ENCODE assay signal across 28 mouse cellular contexts in the genomic region with DNA sequence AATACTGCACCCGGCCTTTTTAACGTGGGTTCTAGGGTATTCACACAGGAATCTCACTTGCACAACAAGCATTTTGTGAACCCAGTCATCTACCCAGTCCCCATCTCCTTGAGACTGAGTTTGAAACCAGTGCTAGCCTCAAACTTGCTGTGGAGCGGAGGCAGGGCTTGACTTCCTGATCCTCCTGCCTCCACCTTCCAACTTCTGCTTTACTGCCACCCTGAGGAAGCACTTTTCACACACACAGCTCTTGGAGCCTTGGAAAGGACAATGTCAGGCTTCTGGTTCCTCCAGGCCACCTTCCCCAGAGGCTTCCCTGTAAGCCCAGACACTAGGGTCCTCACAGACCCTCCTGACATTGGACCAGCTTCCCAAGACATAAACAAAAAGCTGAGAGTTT. TPM values are rescaled to one million over a fixed set of nuclear protein-coding genes. Genes with fewer than 3 reads are reported as not detected.
DNase-seq lines count a peak whose midpoint lies in the region; ATAC-seq and TF ChIP-seq lines count a peak whose summit lies in the region.
"Had no signal": no experiment of that assay in that cellular context is flagged by ENCODE, and none has a peak within 500 bp of the region (broad histone marks: within the 10 kb centered on the region; RNA-seq: fewer than 3 reads in every experiment).

No protein-coding gene starts in this region.

- no peak for TF ChIP-seq EP300 in heart, adult 2 months (IDR thresholded peaks at IDR 0.05; ENCODE audit: insufficient read depth, low read depth, low read length)

- TF ChIP-seq POLR2A in kidney, adult 2 months (IDR thresholded peaks at IDR 0.05; ENCODE audit: low read depth, low read length): no peak
- no peak for TF ChIP-seq POLR2A in bone marrow macrophage, adult 2 months (IDR thresholded peaks at IDR 0.05; ENCODE audit: borderline replicate concordance, low read depth, low read length)
- no peak for TF ChIP-seq POLR2A in heart, adult 2 months (IDR thresholded peaks at IDR 0.05; ENCODE audit: insufficient read depth, low read depth, low read length)

- no peaks in the 10 kb centered on the region for H3K4me1 ChIP-seq in kidney, adult 2 months (ENCODE audit: control insufficient read depth, insufficient read depth, low read length)
- H3K4me1 ChIP-seq in bone marrow macrophage, adult 2 months (ENCODE audit: control insufficient read depth, insufficient read depth, low read length): peaks cover 28% of the 10 kb centered on the region
- no peaks in the 10 kb centered on the region for H3K4me1 ChIP-seq in heart, adult 2 months (ENCODE audit: control insufficient read depth, insufficient read depth, low read length)
- H3K4me1 ChIP-seq: hindbrain, embryonic 12.5 days had no signal

- no peak for DNase-seq in kidney, adult 2 months
- no peak for DNase-seq in kidney, adult 8-10 months
- peak; percentile 37 for DNase-seq in 416B (ENCODE audit: low read depth)
- DNase-seq in heart, adult 2 months: no peak
- no peak for DNase-seq in gastrocnemius, postnatal 36 days
- DNase-seq: adrenal gland, adult 2 months; cerebellum, adult 8-10 months; heart, adult 18-20 months; kidney, postnatal 25 days; lung, adult 18-20 months; right cerebral cortex, adult 18-20 months had no signal

- TF ChIP-seq CTCF in kidney, adult 2 months (conservative IDR thresholded peaks at IDR 0.05; ENCODE audit: insufficient read depth, insufficient read length, low read depth, low read length): peak; percentile 41
- no peak for TF ChIP-seq CTCF in bone marrow macrophage, adult 2 months (IDR thresholded peaks at IDR 0.05; ENCODE audit: low read depth, low read length)
- no peak for TF ChIP-seq CTCF in heart, adult 2 months (IDR thresholded peaks at IDR 0.05)

- H3K9ac ChIP-seq in heart, adult 2 months (ENCODE audit: low read depth, low read length): no peak overlapping the region
- H3K9ac ChIP-seq: embryonic facial prominence, embryonic 15.5 days; forebrain, embryonic 12.5 days; hindbrain, embryonic 12.5 days; limb, embryonic 13.5 days had no signal

- no peak overlapping the region for H3K4me3 ChIP-seq in kidney, adult 2 months (ENCODE audit: insufficient read depth, low read depth, low read length)
- H3K4me3 ChIP-seq in bone marrow macrophage, adult 2 months (ENCODE audit: insufficient read depth, low read length): no peak overlapping the region
- H3K4me3 ChIP-seq in heart, adult 2 months: no peak overlapping the region
- H3K4me3 ChIP-seq: embryonic facial prominence, embryonic 15.5 days; forebrain, embryonic 12.5 days; hindbrain, embryonic 12.5 days; limb, embryonic 13.5 days had no signal

- no peaks in the 10 kb centered on the region for H3K36me3 ChIP-seq in kidney, adult 2 months (ENCODE audit: control insufficient read depth, insufficient read depth, low read length)
- H3K36me3 ChIP-seq in heart, adult 2 months (ENCODE audit: control insufficient read depth, insufficient read depth, low read length): no peaks in the 10 kb centered on the region
- H3K36me3 ChIP-seq: embryonic facial prominence, embryonic 15.5 days; forebrain, embryonic 12.5 days; hindbrain, embryonic 12.5 days; limb, embryonic 13.5 days had no signal

- H3K27ac ChIP-seq in kidney, adult 2 months (ENCODE audit: insufficient read depth, low read depth, low read length): no peak overlapping the region
- H3K27ac ChIP-seq in bone marrow macrophage, adult 2 months (ENCODE audit: insufficient read depth, low read depth, low read length): peak overlapping the region; percentile 26; the same call in 1 of the 2 replicates
- H3K27ac ChIP-seq in heart, adult 2 months: no peak overlapping the region
- H3K27ac ChIP-seq: embryonic facial prominence, embryonic 15.5 days; forebrain, embryonic 12.5 days; hindbrain, embryonic 12.5 days had no signal

- WGBS in kidney, adult 2 months: 61% methylated on average over 3 of the region's 3 CpGs
- WGBS in heart, adult 2 months: 73% methylated on average over 3 of the region's 3 CpGs

- no peaks in the 10 kb centered on the region for H3K27me3 ChIP-seq in kidney, adult 2 months (replicated peaks; ENCODE audit: control insufficient read depth, insufficient read depth, low read length)
- H3K27me3 ChIP-seq in heart, adult 2 months (ENCODE audit: control insufficient read depth, insufficient read depth, low read length): no peaks in the 10 kb centered on the region
- H3K27me3 ChIP-seq: embryonic facial prominence, embryonic 15.5 days had no signal

- intact Hi-C loops in heart, adult 2 months (cut with DNase I): no loop called here
- intact Hi-C loops in gastrocnemius, postnatal 36 days (cut with DNase I): no loop called here

- no peaks in the 10 kb centered on the region for H3K79me2 ChIP-seq in heart, adult 2 months (replicated peaks; ENCODE audit: control insufficient read depth, insufficient read depth, low read length)

- peak; percentile 62; the same call in 1 of the 2 replicates for ATAC-seq in megakaryocyte, adult 5-6 weeks (ENCODE audit: poor library complexity, severe bottlenecking)
- ATAC-seq in erythroid progenitor cell, adult 5-6 weeks (replicated peaks; ENCODE audit: low FRiP score, poor library complexity, severe bottlenecking): no peak
- ATAC-seq: intestine, embryonic 16.5 days; midbrain, embryonic 16.5 days had no signal

RNA-seq across cellular contexts. Expression of gene Gm20547, which starts 1.5 kb away (rescaled TPM):
- 0.05 TPM in 1 of 2 replicates, not detected in the other for polyA plus RNA-seq in kidney, adult 2 months (2012; rRNA removed)
- polyA plus RNA-seq in bone marrow macrophage, adult 2 months (2012; ENCODE audit: insufficient read depth, insufficient read length, missing spikeins): 0.27 TPM in 1 of 2 replicates, not detected in the other
- not detected in 2 replicates for total RNA-seq in megakaryocyte, adult 5-6 weeks (2015)
- total RNA-seq in megakaryocyte, adult 5-6 weeks (2017): 0.41 TPM in 1 of 2 replicates, not detected in the other
- total RNA-seq in erythroid progenitor cell, adult 5-6 weeks (2015; ENCODE audit: low replicate concordance): not detected in 2 replicates
- not detected in 2 replicates for total RNA-seq in erythroid progenitor cell, adult 5-6 weeks (2017; ENCODE audit: low replicate concordance)
- total RNA-seq in heart, adult 2 months (2021): not detected
- not detected in 2 replicates for polyA plus RNA-seq in heart, adult 2 months (2012; rRNA removed)
- under 1 TPM in 1 of 2 experiments, not detected in 1; 0.20 TPM for total RNA-seq in gastrocnemius, postnatal 36 days (2021)
- total RNA-seq: adrenal gland, adult 2 months; gastrocnemius, adult 18-20 months; heart, adult 18-20 months; layer of hippocampus, postnatal 14 days; left cerebral cortex, postnatal 10 days had no signal
- polyA plus RNA-seq: C2C12; embryonic facial prominence, embryonic 15.5 days; forebrain, embryonic 12.5 days; heart, embryonic 16.5 days; intestine, embryonic 16.5 days; limb, embryonic 13.5 days; midbrain, embryonic 16.5 days; neural tube, embryonic 11.5 days; small intestine, adult 2 months; thymus, postnatal 0 days had no signal

RNA-seq across cellular contexts. Expression of gene Zbtb12, which starts 4.0 kb away (rescaled TPM):
- polyA plus RNA-seq in kidney, adult 2 months (2012; rRNA removed): 9.4 and 10.8 TPM in 2 replicates
- 4.0 and 4.6 TPM in 2 replicates for polyA plus RNA-seq in bone marrow macrophage, adult 2 months (2012; ENCODE audit: insufficient read depth, insufficient read length, missing spikeins)
- total RNA-seq in megakaryocyte, adult 5-6 weeks (2015): 0.78 and 1.1 TPM in 2 replicates
- 0.98 and 1.0 TPM in 2 replicates for total RNA-seq in megakaryocyte, adult 5-6 weeks (2017)
- total RNA-seq in erythroid progenitor cell, adult 5-6 weeks (2015; ENCODE audit: low replicate concordance): not detected in 2 replicates
- 1.0 TPM in 1 of 2 replicates, not detected in the other for total RNA-seq in erythroid progenitor cell, adult 5-6 weeks (2017; ENCODE audit: low replicate concordance)
- 1 to 10 TPM; 7.9 to 9.0 TPM for total RNA-seq in heart, adult 2 months (2021)
- 10.0 and 11.0 TPM in 2 replicates for polyA plus RNA-seq in heart, adult 2 months (2012; rRNA removed)
- 1 to 10 TPM; 4.6 to 5.7 TPM for total RNA-seq in gastrocnemius, postnatal 36 days (2021)

RNA-seq across cellular contexts. Expression of gene C2, which starts 14.7 kb away (rescaled TPM):
- polyA plus RNA-seq in kidney, adult 2 months (2012; rRNA removed): 62.9 and 73.4 TPM in 2 replicates
- not detected in 2 replicates for polyA plus RNA-seq in bone marrow macrophage, adult 2 months (2012; ENCODE audit: insufficient read depth, insufficient read length, missing spikeins)
- 1.0 and 1.3 TPM in 2 replicates for total RNA-seq in megakaryocyte, adult 5-6 weeks (2015)
- 0.22 TPM in 1 of 2 replicates, not detected in the other for total RNA-seq in megakaryocyte, adult 5-6 weeks (2017)
- total RNA-seq in erythroid progenitor cell, adult 5-6 weeks (2015; ENCODE audit: low replicate concordance): 15.5 and 23.5 TPM in 2 replicates
- total RNA-seq in erythroid progenitor cell, adult 5-6 weeks (2017; ENCODE audit: low replicate concordance): 1.8 TPM in 1 of 2 replicates, not detected in the other
- total RNA-seq in heart, adult 2 months (2021): 1 to 10 TPM; 1.8 to 3.1 TPM
- polyA plus RNA-seq in heart, adult 2 months (2012; rRNA removed): 4.5 and 8.1 TPM in 2 replicates
- 1 to 10 TPM; 1.4 to 1.5 TPM for total RNA-seq in gastrocnemius, postnatal 36 days (2021)

RNA-seq across cellular contexts. Expression of gene Ehmt2, which starts 14.9 kb away (rescaled TPM):
- polyA plus RNA-seq in kidney, adult 2 months (2012; rRNA removed): 134 and 169 TPM in 2 replicates
- 145 and 150 TPM in 2 replicates for polyA plus RNA-seq in bone marrow macrophage, adult 2 months (2012; ENCODE audit: insufficient read depth, insufficient read length, missing spikeins)
- total RNA-seq in megakaryocyte, adult 5-6 weeks (2015): 66.5 and 68.9 TPM in 2 replicates
- 75.4 and 75.7 TPM in 2 replicates for total RNA-seq in megakaryocyte, adult 5-6 weeks (2017)
- 15.1 and 28.5 TPM in 2 replicates for total RNA-seq in erythroid progenitor cell, adult 5-6 weeks (2015; ENCODE audit: low replicate concordance)
- total RNA-seq in erythroid progenitor cell, adult 5-6 weeks (2017; ENCODE audit: low replicate concordance): 7.0 and 8.3 TPM in 2 replicates
- 10 to 100 TPM; 38.0 to 42.6 TPM for total RNA-seq in heart, adult 2 months (2021)
- 61.6 and 64.0 TPM in 2 replicates for polyA plus RNA-seq in heart, adult 2 months (2012; rRNA removed)
- total RNA-seq in gastrocnemius, postnatal 36 days (2021): 10 to 100 TPM; 24.7 to 28.2 TPM

RNA-seq across cellular contexts. Expression of gene Cfb, which starts 21.0 kb away (rescaled TPM):
- polyA plus RNA-seq in kidney, adult 2 months (2012; rRNA removed): 191 and 199 TPM in 2 replicates
- polyA plus RNA-seq in bone marrow macrophage, adult 2 months (2012; ENCODE audit: insufficient read depth, insufficient read length, missing spikeins): 12.0 and 13.3 TPM in 2 replicates
- 2.3 and 7.1 TPM in 2 replicates for total RNA-seq in megakaryocyte, adult 5-6 weeks (2015)
- total RNA-seq in megakaryocyte, adult 5-6 weeks (2017): 1.7 and 3.4 TPM in 2 replicates
- 9.2 TPM in 1 of 2 replicates, not detected in the other for total RNA-seq in erythroid progenitor cell, adult 5-6 weeks (2015; ENCODE audit: low replicate concordance)
- total RNA-seq in erythroid progenitor cell, adult 5-6 weeks (2017; ENCODE audit: low replicate concordance): not detected in 2 replicates
- 1 to 10 TPM; 2.6 to 3.8 TPM for total RNA-seq in heart, adult 2 months (2021)
- polyA plus RNA-seq in heart, adult 2 months (2012; rRNA removed): 3.9 and 5.7 TPM in 2 replicates
- 1 to 10 TPM; 1.5 to 3.4 TPM for total RNA-seq in gastrocnemius, postnatal 36 days (2021)
